Mouse (Mus musculus) neural tube, embryonic 11.5 days (tissue): ENCODE results near the gene Krtap17-1. TPM values are rescaled to one million over a fixed set of nuclear protein-coding genes. Genes with fewer than 3 reads are reported as not detected.

Experiments
- ATAC-seq: fragments of 200-750 bp; cut with Nextera tagmentation; 2 replicates; pipeline ENCODE4 v1.8.0; 2017; ENCODE audit warnings: moderate number of reproducible peaks, mild to moderate bottlenecking, moderate TSS enrichment, moderate library complexity; ENCODE audit not compliant: insufficient read depth, low FRiP score, low TSS enrichment
- DNase-seq: peaks from one replicate; pipeline ENCODE4 v3.0.0-alpha.2; 2015; ENCODE audit warnings: low spot score
- H3K27ac ChIP-seq: fragments of 300-500 bp; sonication (generic); 2 replicates; pipeline ENCODE4 v1.5.1; 2014; ENCODE audit warnings: low read depth, mild to moderate bottlenecking, low read length
- H3K27me3 ChIP-seq: fragments of 300-500 bp; sonication (generic); 2 replicates; pipeline ENCODE4 v1.6.1; 2014; ENCODE audit warnings: mild to moderate bottlenecking, low read length, mixed read lengths; ENCODE audit not compliant: control insufficient read depth, insufficient read depth
- H3K36me3 ChIP-seq: fragments of 300-500 bp; sonication (generic); 2 replicates; pipeline ENCODE4 v1.6.1; 2014; ENCODE audit warnings: mild to moderate bottlenecking, low read length, moderate library complexity, mixed read lengths; ENCODE audit not compliant: control insufficient read depth, insufficient read depth
- H3K4me1 ChIP-seq: fragments of 300-500 bp; sonication (generic); 2 replicates; pipeline ENCODE4 v1.6.1; 2014; ENCODE audit warnings: low read length, mixed read lengths; ENCODE audit not compliant: control insufficient read depth, insufficient read depth
- H3K4me2 ChIP-seq: fragments of 300-500 bp; sonication (generic); 2 replicates; pipeline ENCODE4 v1.6.1; 2014; ENCODE audit warnings: low read depth, mild to moderate bottlenecking, moderate library complexity
- H3K4me3 ChIP-seq: fragments of 300-500 bp; sonication (generic); 2 replicates; pipeline ENCODE4 v1.5.1; 2014; ENCODE audit warnings: low read depth, low read length
- H3K9ac ChIP-seq: fragments of 300-500 bp; sonication (generic); 2 replicates; pipeline ENCODE4 v1.6.1; 2014; ENCODE audit warnings: mild to moderate bottlenecking, low read length
- H3K9me3 ChIP-seq: fragments of 300-500 bp; sonication (generic); 2 replicates; pipeline ENCODE4 v1.6.1; 2016; ENCODE audit warnings: low read length; ENCODE audit not compliant: control insufficient read depth
- WGBS: fragments of 180-500 bp; shearing (Covaris S2); extraction: QIAGEN DNeasy Blood & Tissue Kit; methylation state at CpG from one replicate; pipeline ENCODE4 v1.1.7; 2014; 5-methylcytosine and 5-hydroxymethylcytosine counted together
- polyA plus RNA-seq: library from polyadenylated mRNA; unstranded; fragments of >200 nt; fragmentation: Nextera tagmentation; extraction: Ambion mirVana; gene quantifications from 2 replicates; pipeline ENCODE4 v1.2.1, GENCODE M21; 2014

Gene Krtap17-1
- not detected in 2 replicates for polyA plus RNA-seq

- Histone ChIP-seq H3K4me3 (0 out of 2 replicates have a peak within 1 kb of the TSS, but pooled peaks have one; percentile 4), H3K4me1 (no peaks in the 10 kb centered on the region), H3K9ac (no peak within 1 kb of the TSS), H3K4me2 (peak within 1 kb of the TSS; percentile 31; the same call in 1 of the 2 replicates), H3K27ac (no peak within 1 kb of the TSS), H3K9me3 (no peaks in the 10 kb centered on the region), H3K36me3 (no peaks in the 10 kb centered on the region), H3K27me3 (no peaks in the 10 kb centered on the region)
- ATAC-seq: no peak
- no peak for DNase-seq
- WGBS: 30% methylated on average over 26 of the region's 26 CpGs
Measured at GRCm38 (mm10) chr11:99993620-99994383, at the start of gene Krtap17-1. Gene Krtap17-1 (minus strand): TSS chr11:99993994.

- DNase-seq (no peak), ATAC-seq (no peak)
- no peaks in the 10 kb centered on the region for H3K9me3 ChIP-seq
- no peak within 1 kb of the TSS for H3K27ac ChIP-seq
- no peak within 1 kb of the TSS for H3K9ac ChIP-seq
- H3K4me3 ChIP-seq: no peak within 1 kb of the TSS
- H3K4me1 ChIP-seq: no peaks in the 10 kb centered on the region
- 90% methylated on average over 6 of the region's 6 CpGs for WGBS
- no peaks in the 10 kb centered on the region for H3K36me3 ChIP-seq
- no peak within 1 kb of the TSS for H3K4me2 ChIP-seq
- H3K27me3 ChIP-seq: no peaks in the 10 kb centered on the region
Measured at GRCm38 (mm10) chr11:100041454-100041853, 47.7 kb upstream of the Krtap17-1 start, which contains the start of gene Krt34. Gene Krt34 (minus strand): TSS chr11:100041554.

DNA sequence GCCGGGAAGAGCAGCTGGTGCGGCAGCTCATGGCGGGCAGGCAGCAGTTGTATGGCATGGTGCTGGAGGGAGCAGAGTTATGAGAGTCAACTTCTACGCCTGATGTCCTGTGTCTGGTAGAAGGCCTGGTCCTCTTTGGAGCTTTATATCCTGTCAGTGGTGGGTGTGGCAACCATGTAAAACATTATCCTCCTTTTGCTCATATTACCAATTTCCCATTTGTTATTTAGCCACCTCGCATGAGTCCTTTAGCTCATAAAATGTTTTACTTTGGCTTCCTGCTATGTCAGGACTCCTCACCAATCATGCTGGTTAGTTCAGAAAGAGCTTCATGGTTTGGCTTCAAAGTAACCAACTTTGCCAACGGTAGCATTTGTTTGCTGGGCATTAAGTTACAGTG lies 36.0 kb upstream of the Krtap17-1 start, which contains the start of gene Krt33b:
Krt33b (minus strand) TSS at position 101 of the 400 bp plus-strand sequence.
- WGBS: 88% methylated on average over 6 of the region's 6 CpGs
- Histone ChIP-seq H3K4me1 (no peaks in the 10 kb centered on the region), H3K27me3 (no peaks in the 10 kb centered on the region), H3K4me3 (no peak within 1 kb of the TSS), H3K27ac (no peak within 1 kb of the TSS), H3K36me3 (no peaks in the 10 kb centered on the region), H3K9me3 (no peaks in the 10 kb centered on the region), H3K4me2 (no peak within 1 kb of the TSS), H3K9ac (no peak within 1 kb of the TSS)
- no peak for ATAC-seq
- no peak for DNase-seq

- WGBS: 88% methylated on average over 5 of the region's 5 CpGs
- H3K4me2 ChIP-seq: no peak overlapping the region
- H3K36me3 ChIP-seq: no peaks in the 10 kb centered on the region
- DNase-seq: no peak
- H3K4me3 ChIP-seq: no peak overlapping the region
- no peaks in the 10 kb centered on the region for H3K4me1 ChIP-seq
- no peaks in the 10 kb centered on the region for H3K27me3 ChIP-seq
- no peak for ATAC-seq
- no peak overlapping the region for H3K27ac ChIP-seq
- H3K9me3 ChIP-seq: no peaks in the 10 kb centered on the region
- no peak overlapping the region for H3K9ac ChIP-seq
Measured at GRCm38 (mm10) chr11:100021438-100021837, 27.6 kb upstream of the Krtap17-1 start.

DNA sequence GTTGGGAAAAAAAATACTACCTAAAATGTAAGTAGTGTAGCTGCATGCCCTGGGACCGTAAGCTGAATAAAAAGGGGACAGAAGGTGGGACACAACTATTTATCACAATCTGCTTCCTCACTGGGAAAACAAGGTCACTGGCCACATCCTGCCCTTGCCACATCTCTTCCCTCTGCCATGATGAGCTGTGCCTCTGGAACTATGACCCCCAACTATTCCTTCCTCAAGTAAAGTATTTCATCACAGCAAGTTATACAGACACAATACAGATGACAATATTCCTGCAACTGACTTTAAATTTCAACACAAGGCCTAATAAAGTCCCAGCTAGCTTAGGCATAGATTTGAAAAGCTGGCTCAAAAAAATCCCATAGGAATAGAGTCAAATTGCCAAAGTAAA lies 25.7 kb upstream of the Krtap17-1 start:
- ATAC-seq (no peak), DNase-seq (no peak)
- H3K36me3 ChIP-seq: no peaks in the 10 kb centered on the region
- H3K27me3 ChIP-seq: no peaks in the 10 kb centered on the region
- no peak overlapping the region for H3K4me3 ChIP-seq
- no peak overlapping the region for H3K9ac ChIP-seq
- H3K4me2 ChIP-seq: no peak overlapping the region
- H3K27ac ChIP-seq: no peak overlapping the region
- WGBS: 93% methylated on average over 1 of the region's 1 CpGs
- no peaks in the 10 kb centered on the region for H3K9me3 ChIP-seq
- H3K4me1 ChIP-seq: no peaks in the 10 kb centered on the region

- Histone ChIP-seq H3K27me3 (no peaks in the 10 kb centered on the region), H3K4me3 (no peak within 1 kb of the TSS), H3K9me3 (no peaks in the 10 kb centered on the region), H3K4me2 (no peak within 1 kb of the TSS), H3K9ac (no peak within 1 kb of the TSS), H3K36me3 (no peaks in the 10 kb centered on the region), H3K27ac (no peak within 1 kb of the TSS), H3K4me1 (no peaks in the 10 kb centered on the region)
- ATAC-seq: no peak
- 59% methylated on average over 3 of the region's 4 CpGs for WGBS
- DNase-seq: no peak
Measured at GRCm38 (mm10) chr11:100016112-100016511, 22.3 kb upstream of the Krtap17-1 start, which contains the start of gene Krt33a. Gene Krt33a (minus strand): TSS chr11:100016212.

DNA sequence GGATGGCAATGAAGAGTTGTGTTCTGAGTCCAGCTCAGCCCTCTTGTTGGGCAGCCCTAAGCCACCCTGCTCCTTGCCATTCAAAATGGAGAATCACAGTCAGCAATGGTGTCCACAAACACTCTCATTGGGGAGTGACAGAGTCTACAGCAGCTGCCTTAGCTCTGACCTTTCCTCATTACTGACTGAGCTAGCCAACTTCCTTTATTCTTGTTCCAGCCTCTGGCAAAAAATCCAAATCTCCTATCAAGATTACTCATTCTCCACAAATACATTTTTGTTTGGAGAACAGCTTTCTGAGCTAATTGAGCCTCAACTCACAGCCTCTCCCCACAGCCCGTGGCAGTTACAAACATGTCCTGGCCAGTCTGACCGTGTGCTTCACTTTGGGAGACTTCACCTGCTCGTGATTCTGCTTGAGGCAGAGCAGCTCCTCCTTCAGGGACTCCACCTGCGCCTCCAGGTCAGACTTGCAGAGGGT lies 19.9 kb upstream of the Krtap17-1 start:
- ATAC-seq (no peak), DNase-seq (no peak)
- no peak overlapping the region for H3K4me2 ChIP-seq
- no peaks in the 10 kb centered on the region for H3K9me3 ChIP-seq
- H3K36me3 ChIP-seq: no peaks in the 10 kb centered on the region
- H3K4me3 ChIP-seq: no peak overlapping the region
- no peaks in the 10 kb centered on the region for H3K27me3 ChIP-seq
- 83% methylated on average over 4 of the region's 4 CpGs for WGBS
- H3K9ac ChIP-seq: no peak overlapping the region
- H3K27ac ChIP-seq: no peak overlapping the region
- no peaks in the 10 kb centered on the region for H3K4me1 ChIP-seq

DNA sequence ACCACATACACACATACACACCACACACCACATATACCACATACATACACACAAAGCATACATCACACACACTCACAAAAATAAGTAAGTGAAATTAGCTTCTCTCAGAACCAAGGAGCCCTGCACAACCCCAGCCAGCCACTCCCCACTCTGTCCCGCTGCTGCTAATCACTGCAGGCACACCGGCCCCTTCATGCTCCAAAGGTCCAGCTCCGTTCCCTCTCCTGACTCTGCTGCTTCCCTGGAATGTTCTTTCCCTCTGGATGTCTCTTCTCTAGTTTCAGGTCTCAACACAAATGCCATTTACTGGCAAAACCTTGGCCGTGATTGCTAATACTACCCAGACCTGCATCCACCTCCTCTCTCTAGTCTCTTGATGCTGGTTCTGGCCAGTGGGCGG lies 16.9 kb upstream of the Krtap17-1 start:
- no peak for ATAC-seq

DNA sequence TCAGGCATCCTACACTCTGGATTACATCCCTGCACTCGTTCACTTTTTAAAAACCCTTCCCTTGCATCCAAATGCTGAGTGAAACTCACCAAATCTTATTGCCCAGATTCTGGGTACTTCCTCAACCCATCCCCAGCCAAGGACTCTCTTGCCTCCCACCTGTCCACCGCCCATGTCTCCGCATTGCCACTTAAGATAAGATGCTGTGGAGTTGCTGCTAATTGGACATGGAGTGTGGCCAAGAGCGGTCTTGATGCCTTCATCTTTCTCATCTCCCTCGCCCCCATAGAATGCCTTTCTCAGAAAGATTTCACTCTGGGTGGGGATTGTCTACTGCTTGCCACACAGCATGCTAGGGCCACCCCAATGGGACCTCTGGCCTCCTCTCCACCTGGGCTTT lies 14.5 kb upstream of the Krtap17-1 start:
- Histone ChIP-seq H3K9me3 (no peaks in the 10 kb centered on the region), H3K27ac (no peak overlapping the region), H3K27me3 (no peaks in the 10 kb centered on the region), H3K4me1 (no peaks in the 10 kb centered on the region), H3K9ac (no peak overlapping the region), H3K4me2 (no peak overlapping the region), H3K4me3 (no peak overlapping the region), H3K36me3 (no peaks in the 10 kb centered on the region)
- 88% methylated on average over 5 of the region's 5 CpGs for WGBS
- no peak for DNase-seq
- ATAC-seq: no peak

More for the DNA sequence above, 16.9 kb upstream of the Krtap17-1 start:
- Histone ChIP-seq H3K27me3 (no peaks in the 10 kb centered on the region), H3K4me2 (no peak overlapping the region), H3K9me3 (no peaks in the 10 kb centered on the region), H3K4me1 (no peaks in the 10 kb centered on the region), H3K27ac (no peak overlapping the region), H3K4me3 (no peak overlapping the region), H3K9ac (no peak overlapping the region), H3K36me3 (no peaks in the 10 kb centered on the region)
- WGBS: 87% methylated on average over 5 of the region's 5 CpGs
- no peak for DNase-seq
